Mouse (Mus musculus) midbrain, embryonic 11.5 days (tissue): Measurements from ENCODE around the gene Akt1s1. TPM values are rescaled to one million over a fixed set of nuclear protein-coding genes. Genes with fewer than 3 reads are reported as not detected.

Source experiments
- ATAC-seq: fragments of 200-750 bp; cut with Nextera tagmentation; 2 replicates; pipeline ENCODE4 v1.8.0; 2017; ENCODE audit warnings: moderate TSS enrichment, moderate library complexity; ENCODE audit not compliant: low FRiP score
- DNase-seq: peaks from one replicate; pipeline ENCODE4 v3.0.0; 2015; ENCODE audit warnings: low spot score; ENCODE audit errors: missing footprints
- H3K27ac ChIP-seq: fragments of 300-500 bp; sonication (generic); 2 replicates; pipeline ENCODE4 v1.5.1; 2014; ENCODE audit warnings: low read depth, low read length
- H3K27me3 ChIP-seq: fragments of 300-500 bp; sonication (generic); 2 replicates; pipeline ENCODE4 v1.6.1; 2014; ENCODE audit warnings: mild to moderate bottlenecking, low read length, moderate library complexity, mixed read lengths; ENCODE audit not compliant: control insufficient read depth, insufficient read depth
- H3K36me3 ChIP-seq: fragments of 300-500 bp; sonication (generic); 2 replicates; pipeline ENCODE4 v1.6.1; 2014; ENCODE audit warnings: mild to moderate bottlenecking, low read length, moderate library complexity, mixed read lengths; ENCODE audit not compliant: control insufficient read depth, insufficient read depth
- H3K4me1 ChIP-seq: fragments of 300-500 bp; sonication (generic); 2 replicates; pipeline ENCODE4 v1.6.1; 2014; ENCODE audit warnings: low read length; ENCODE audit not compliant: control insufficient read depth, insufficient read depth
- H3K4me2 ChIP-seq: fragments of 300-500 bp; sonication (generic); 2 replicates; pipeline ENCODE4 v1.6.1; 2014; ENCODE audit warnings: mild to moderate bottlenecking, moderate library complexity
- H3K4me3 ChIP-seq: fragments of 300-500 bp; sonication (generic); 2 replicates; pipeline ENCODE4 v1.5.1; 2014; ENCODE audit warnings: low read depth, low read length
- H3K9ac ChIP-seq: fragments of 300-500 bp; sonication (generic); 2 replicates; pipeline ENCODE4 v1.6.1; 2014; ENCODE audit warnings: low read length
- H3K9me3 ChIP-seq: fragments of 300-500 bp; sonication (generic); 2 replicates; pipeline ENCODE4 v1.6.1; 2016; ENCODE audit warnings: low read length; ENCODE audit not compliant: control insufficient read depth
- WGBS: fragments of 180-500 bp; shearing (Covaris S2); extraction: QIAGEN DNeasy Blood & Tissue Kit; methylation state at CpG from one replicate; pipeline ENCODE4 v1.1.7; 2014; 5-methylcytosine and 5-hydroxymethylcytosine counted together
- polyA plus RNA-seq: library from polyadenylated mRNA; unstranded; fragments of >200 nt; fragmentation: Nextera tagmentation; extraction: Ambion mirVana; gene quantifications from 2 replicates; pipeline ENCODE4 v1.2.1, GENCODE M21; 2014

The Akt1s1 gene
- polyA plus RNA-seq, 1 experiment from 2014 or later = 34.3 TPM

DNA sequence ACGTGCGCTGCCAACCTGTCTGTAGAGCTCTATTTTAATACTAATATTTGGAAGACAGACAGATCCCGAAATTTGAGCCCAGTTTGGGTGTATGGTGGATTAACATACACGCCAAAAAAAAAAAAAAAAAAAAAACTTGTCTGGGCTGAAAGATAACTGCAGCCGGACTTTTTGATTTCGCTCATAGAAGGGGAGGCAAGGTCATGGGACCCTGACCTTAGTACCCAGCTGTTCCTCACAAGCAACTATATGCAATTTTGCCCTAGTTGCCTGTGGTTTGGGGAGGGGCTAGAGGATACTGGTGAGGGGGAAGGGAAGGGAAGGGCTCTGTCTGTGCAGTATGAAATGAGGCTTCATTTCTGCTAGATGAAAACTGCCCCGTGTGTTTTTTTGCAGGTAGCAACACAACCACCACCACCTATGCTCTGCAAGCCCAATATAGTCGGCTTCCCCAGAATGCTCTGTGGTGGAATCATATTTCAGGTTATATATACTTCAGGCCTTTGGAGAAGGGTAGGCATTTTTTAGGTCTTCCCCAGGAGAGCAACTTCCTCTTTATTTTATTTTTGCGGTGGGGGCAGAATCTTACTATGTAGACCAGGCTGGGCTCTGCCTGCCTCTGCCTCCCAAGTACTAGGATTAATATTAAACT lies 7.6 kb downstream of the Akt1s1 start:
- Histone ChIP-seq H3K9ac (no peak overlapping the region), H3K36me3 (peaks cover 2% of the 10 kb centered on the region; the same call in 1 of the 2 replicates), H3K4me2 (peak overlapping the region; percentile 95), H3K4me1 (peaks cover 29% of the 10 kb centered on the region), H3K4me3 (peak overlapping the region; percentile 72; the same call in 1 of the 2 replicates), H3K27ac (no peak overlapping the region), H3K27me3 (no peaks in the 10 kb centered on the region), H3K9me3 (no peaks in the 10 kb centered on the region)
- ATAC-seq = no peak
- DNase-seq = no peak
- 69% methylated on average over 9 of the region's 9 CpGs for WGBS

DNA sequence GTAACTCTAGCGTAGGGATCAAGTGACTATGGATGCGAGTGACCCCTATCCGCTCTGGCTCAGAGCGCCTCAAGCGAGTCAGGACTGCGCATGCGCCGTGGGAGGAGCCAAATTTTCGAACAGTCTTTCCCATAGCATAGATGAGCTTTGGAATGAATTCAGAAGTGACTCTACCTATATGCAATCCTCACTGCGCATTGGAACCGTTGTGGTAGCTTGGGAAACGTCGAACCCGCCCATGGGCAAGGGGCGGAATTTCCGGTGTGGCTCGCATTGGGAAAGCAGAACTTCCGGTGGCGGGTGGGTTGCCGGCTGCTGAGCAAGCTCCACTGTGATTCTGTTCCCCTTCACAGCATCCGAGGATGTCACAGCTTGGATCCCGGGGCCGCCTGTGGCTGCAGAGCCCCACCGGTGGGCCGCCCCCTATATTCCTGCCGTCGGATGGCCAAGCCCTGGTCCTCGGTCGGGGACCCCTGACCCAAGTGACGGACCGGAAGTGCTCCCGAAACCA lies 8.3 kb downstream of the Akt1s1 start, which contains the start of gene Pnkp:
Gene Pnkp (plus strand): TSS at position 98 of the 511 bp plus-strand sequence.
- no peaks in the 10 kb centered on the region for H3K27me3 ChIP-seq
- H3K9me3 ChIP-seq = no peaks in the 10 kb centered on the region
- H3K4me2 ChIP-seq = peak within 1 kb of the TSS; percentile 95
- peak within 1 kb of the TSS; percentile 83 for H3K27ac ChIP-seq
- peak within 1 kb of the TSS; percentile 72 for H3K4me3 ChIP-seq
- under 1% methylated on average over 32 of the region's 32 CpGs for WGBS
- peak; percentile 98 for DNase-seq
- peak; percentile 45; the same call in 1 of the 2 replicates for ATAC-seq
- peak within 1 kb of the TSS; percentile 81 for H3K9ac ChIP-seq
- H3K4me1 ChIP-seq = peaks cover 29% of the 10 kb centered on the region
- peaks cover 2% of the 10 kb centered on the region; the same call in 1 of the 2 replicates for H3K36me3 ChIP-seq

DNA sequence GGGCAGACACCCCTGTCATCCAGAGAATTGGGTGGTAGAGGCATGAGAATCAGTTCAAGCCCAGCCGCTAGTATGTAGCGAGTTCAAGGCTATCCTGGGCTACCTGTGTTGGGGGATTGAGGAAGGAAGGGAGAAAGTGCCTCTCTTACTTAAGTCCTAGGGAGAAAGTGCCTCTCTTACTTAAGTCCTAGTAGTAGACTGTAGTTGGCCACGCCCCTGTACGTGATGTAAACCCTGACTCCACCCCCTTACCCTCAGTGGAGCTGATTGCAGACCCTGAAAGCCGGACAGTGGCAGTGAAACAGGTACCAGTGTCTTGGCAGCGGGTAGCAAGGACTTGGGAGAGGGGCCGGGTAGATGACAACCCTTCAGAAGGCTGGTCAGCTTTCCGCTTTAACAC lies 9.1 kb downstream of the Akt1s1 start:
- Histone ChIP-seq H3K4me2 (peak overlapping the region; percentile 95), H3K27me3 (no peaks in the 10 kb centered on the region), H3K4me1 (peaks cover 29% of the 10 kb centered on the region), H3K27ac (no peak overlapping the region), H3K9me3 (no peaks in the 10 kb centered on the region), H3K4me3 (peak overlapping the region; percentile 72), H3K36me3 (peaks cover 3% of the 10 kb centered on the region), H3K9ac (peak overlapping the region; percentile 81)
- no peak for DNase-seq
- 31% methylated on average over 8 of the region's 8 CpGs for WGBS
- no peak for ATAC-seq

DNA sequence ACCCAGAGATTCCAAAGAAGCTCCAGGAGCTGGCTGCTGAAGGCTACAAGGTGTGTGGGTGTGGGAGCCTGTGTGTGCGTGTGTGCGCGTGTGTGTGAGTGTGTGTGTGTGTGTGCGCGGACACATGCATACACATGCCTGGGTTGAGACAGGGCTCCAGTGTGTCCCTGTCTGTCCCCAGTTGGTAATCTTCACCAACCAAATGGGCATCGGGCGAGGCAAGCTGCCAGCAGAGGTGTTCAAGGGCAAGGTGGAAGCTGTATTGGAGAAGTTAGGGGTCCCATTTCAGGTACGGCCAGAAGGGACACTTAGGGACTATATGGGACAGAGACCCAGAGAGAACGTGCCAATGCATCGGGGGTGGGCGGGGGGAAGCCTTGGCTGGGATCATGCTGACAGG lies 11.1 kb downstream of the Akt1s1 start:
- H3K27ac ChIP-seq = no peak overlapping the region
- no peaks in the 10 kb centered on the region for H3K9me3 ChIP-seq
- peaks cover 20% of the 10 kb centered on the region for H3K36me3 ChIP-seq
- H3K9ac ChIP-seq = no peak overlapping the region
- WGBS = 89% methylated on average over 11 of the region's 11 CpGs
- H3K27me3 ChIP-seq = no peaks in the 10 kb centered on the region
- no peak overlapping the region for H3K4me3 ChIP-seq
- DNase-seq (no peak), ATAC-seq (no peak)
- peaks cover 18% of the 10 kb centered on the region for H3K4me1 ChIP-seq
- H3K4me2 ChIP-seq = no peak overlapping the region

DNA sequence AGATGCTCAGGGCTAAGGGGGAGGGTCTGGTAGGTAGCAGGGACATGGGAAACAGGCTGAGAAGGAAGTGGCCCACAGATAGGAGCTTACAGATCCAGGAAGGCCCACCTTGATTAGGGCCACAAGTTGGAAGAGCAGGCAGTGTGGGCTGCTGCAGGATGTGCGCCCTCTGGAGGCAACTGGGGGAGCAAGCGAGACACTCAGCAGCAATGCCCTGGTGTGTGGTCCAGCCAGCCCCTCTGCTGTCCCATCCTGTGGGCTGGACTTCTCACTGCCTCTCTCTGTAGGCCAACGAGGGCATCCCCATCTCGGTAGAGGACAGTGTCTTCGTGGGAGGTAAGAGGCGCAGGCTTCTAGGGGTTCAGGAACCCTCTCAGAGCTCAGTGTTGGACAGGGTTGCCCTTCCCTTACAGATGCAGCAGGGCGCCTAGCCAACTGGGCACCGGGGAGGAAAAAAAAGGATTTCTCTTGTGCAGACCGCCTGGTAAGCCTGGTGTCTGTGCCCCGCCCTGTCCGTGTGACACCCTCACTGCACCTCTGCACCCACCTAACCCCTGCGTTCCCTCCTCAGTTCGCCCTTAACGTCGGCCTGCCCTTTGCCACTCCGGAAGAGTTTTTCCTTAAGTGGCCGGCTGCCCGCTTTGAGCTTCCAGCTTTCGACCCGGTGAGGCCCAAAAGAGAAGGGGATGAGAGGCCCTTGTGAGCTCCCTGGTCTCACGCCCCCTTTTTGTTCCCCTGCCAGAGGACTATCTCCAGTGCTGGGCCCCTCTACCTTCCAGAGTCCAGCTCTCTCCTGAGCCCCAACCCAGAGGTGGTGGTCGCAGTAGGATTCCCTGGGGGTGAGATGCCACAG lies 12.0 kb downstream of the Akt1s1 start:
- peak overlapping the region; percentile 20 for H3K27ac ChIP-seq
- H3K27me3 ChIP-seq = no peaks in the 10 kb centered on the region
- H3K9ac ChIP-seq = no peak overlapping the region
- ATAC-seq (peak; percentile 56), DNase-seq (peak; percentile 94)
- H3K4me2 ChIP-seq = no peak overlapping the region; the same call in 1 of the 2 replicates
- WGBS = 61% methylated on average over 22 of the region's 22 CpGs
- peaks cover 15% of the 10 kb centered on the region for H3K4me1 ChIP-seq
- peaks cover 24% of the 10 kb centered on the region for H3K36me3 ChIP-seq
- peak overlapping the region; percentile 5; the same call in 1 of the 2 replicates for H3K4me3 ChIP-seq
- H3K9me3 ChIP-seq = no peaks in the 10 kb centered on the region

DNA sequence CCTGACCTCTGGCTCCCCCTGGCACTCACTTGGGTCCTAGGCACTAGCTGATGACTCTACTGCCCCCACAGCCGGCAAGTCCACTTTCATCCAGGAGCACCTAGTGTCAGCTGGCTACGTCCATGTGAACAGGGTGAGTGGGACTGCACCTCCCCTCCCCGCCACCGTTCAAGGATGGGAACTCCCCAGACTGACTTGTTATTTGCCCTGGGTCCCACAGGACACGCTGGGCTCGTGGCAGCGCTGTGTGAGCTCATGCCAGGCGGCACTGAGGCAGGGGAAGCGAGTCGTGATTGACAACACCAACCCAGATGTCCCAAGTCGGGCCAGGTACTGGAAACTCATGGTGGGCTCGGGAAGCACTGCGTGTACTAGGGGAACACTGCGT lies 12.6 kb downstream of the Akt1s1 start:
- WGBS = 86% methylated on average over 14 of the region's 14 CpGs
- no peaks in the 10 kb centered on the region for H3K9me3 ChIP-seq
- H3K27me3 ChIP-seq = no peaks in the 10 kb centered on the region
- ATAC-seq (no peak), DNase-seq (no peak)
- no peak overlapping the region for H3K4me3 ChIP-seq
- peaks cover 26% of the 10 kb centered on the region for H3K36me3 ChIP-seq
- H3K9ac ChIP-seq = no peak overlapping the region
- H3K27ac ChIP-seq = no peak overlapping the region; the same call in 1 of the 2 replicates
- no peak overlapping the region for H3K4me2 ChIP-seq
- H3K4me1 ChIP-seq = peaks cover 16% of the 10 kb centered on the region

DNA sequence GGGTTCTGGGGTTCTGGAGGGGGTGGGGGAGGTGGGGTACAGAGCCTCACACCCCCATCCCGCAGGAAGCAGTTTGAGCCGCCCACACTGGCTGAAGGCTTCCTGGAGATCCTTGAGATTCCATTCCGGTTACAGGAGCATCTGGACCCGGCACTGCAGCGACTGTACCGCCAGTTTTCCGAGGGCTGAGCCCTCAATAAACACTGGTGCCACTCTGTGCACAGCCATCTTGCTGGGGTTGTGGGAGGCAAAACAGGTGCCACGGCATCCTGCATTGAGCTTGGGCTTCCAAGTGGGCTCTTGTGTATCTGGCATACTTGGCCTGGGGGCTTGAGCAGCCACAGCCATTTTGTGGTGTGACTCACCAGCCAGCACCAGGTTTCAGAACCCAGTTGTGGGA lies 13.6 kb downstream of the Akt1s1 start:
- WGBS = 93% methylated on average over 8 of the region's 8 CpGs
- Histone ChIP-seq H3K27ac (no peak overlapping the region), H3K36me3 (peaks cover 26% of the 10 kb centered on the region), H3K4me3 (no peak overlapping the region), H3K4me2 (no peak overlapping the region), H3K27me3 (no peaks in the 10 kb centered on the region), H3K9ac (no peak overlapping the region), H3K9me3 (no peaks in the 10 kb centered on the region), H3K4me1 (peaks cover 24% of the 10 kb centered on the region)
- ATAC-seq (no peak), DNase-seq (peak; percentile 85)

DNA sequence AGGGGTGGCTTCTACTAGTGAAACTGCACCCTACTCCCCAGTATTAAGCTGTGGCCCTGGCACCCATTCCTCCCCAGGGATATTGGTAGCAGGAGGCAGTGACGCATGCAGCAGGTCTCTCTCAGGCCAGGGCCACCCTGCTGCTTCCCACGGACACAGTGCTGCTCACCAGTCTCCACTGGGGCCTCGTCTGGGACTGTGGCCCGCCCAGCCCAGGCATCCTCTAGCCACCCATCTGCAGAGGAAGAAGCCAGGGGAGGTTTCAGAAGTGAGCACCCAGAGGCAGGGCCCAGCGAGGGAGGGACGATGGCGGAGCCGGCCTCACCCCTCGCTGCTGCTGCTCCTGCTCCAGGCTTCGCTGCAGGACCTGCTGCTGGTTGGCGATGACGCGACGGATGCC lies 14.4 kb downstream of the Akt1s1 start:
- ATAC-seq = no peak
- H3K4me1 ChIP-seq = peaks cover 25% of the 10 kb centered on the region
- no peak overlapping the region for H3K4me2 ChIP-seq
- WGBS = 90% methylated on average over 14 of the region's 14 CpGs
- peaks cover 26% of the 10 kb centered on the region for H3K36me3 ChIP-seq
- DNase-seq = peak; percentile 80
- no peaks in the 10 kb centered on the region for H3K27me3 ChIP-seq
- no peaks in the 10 kb centered on the region for H3K9me3 ChIP-seq
- H3K27ac ChIP-seq = no peak overlapping the region
- no peak overlapping the region for H3K9ac ChIP-seq
- no peak overlapping the region for H3K4me3 ChIP-seq
